Mouse (Mus musculus) thymus, postnatal 0 days (tissue): ENCODE measurements around the gene Ntrk3. TPM values are rescaled to one million over a fixed set of nuclear protein-coding genes. Genes with fewer than 3 reads are reported as not detected.
A peak's percentile ranks its signal among the peaks of the same experiment; 100 is the strongest.

Experiments used
- DNase-seq: peaks from one replicate; pipeline ENCODE4 v3.0.0-alpha.2; 2015; ENCODE audit warnings: low spot score
- polyA plus RNA-seq: library from polyadenylated mRNA; unstranded; fragments of >200 nt; fragmentation: Nextera tagmentation; extraction: Ambion mirVana; gene quantifications from 2 replicates; pipeline ENCODE4 v1.2.1, GENCODE M21; 2015

Ntrk3 gene
- polyA plus RNA-seq, 1 experiment from 2014 or later, result 75.0 TPM

- DNase-seq, result peak; percentile 84
Measured at GRCm38 (mm10) chr7:78720989-78721816, 16.6 kb downstream of the Ntrk3 start.

GRCm38 (mm10) chr7:78719795-78720460 is 17.9 kb downstream of the Ntrk3 start:
- DNase-seq, result peak; percentile 87

- peak; percentile 90 for DNase-seq
Measured at GRCm38 (mm10) chr7:78719117-78719516, 18.7 kb downstream of the Ntrk3 start.

- peak; percentile 70 for DNase-seq
Measured at GRCm38 (mm10) chr7:78718191-78718609, 19.6 kb downstream of the Ntrk3 start.

GRCm38 (mm10) chr7:78707708-78708107 is 30.1 kb downstream of the Ntrk3 start:
- no peak for DNase-seq

- no peak for DNase-seq
Measured at GRCm38 (mm10) chr7:78707122-78707521, 30.7 kb downstream of the Ntrk3 start.

GRCm38 (mm10) chr7:78702676-78703075 is 35.1 kb downstream of the Ntrk3 start:
- no peak for DNase-seq

GRCm38 (mm10) chr7:78695200-78695599 is 42.6 kb downstream of the Ntrk3 start:
- DNase-seq, result no peak

GRCm38 (mm10) chr7:78693148-78693547 is 44.7 kb downstream of the Ntrk3 start:
- DNase-seq, result peak; percentile 44

- no peak for DNase-seq
Measured at GRCm38 (mm10) chr7:78690956-78691355, 46.9 kb downstream of the Ntrk3 start.

GRCm38 (mm10) chr7:78684943-78685342 is 52.9 kb downstream of the Ntrk3 start:
- peak; percentile 51 for DNase-seq

GRCm38 (mm10) chr7:78680871-78681270 is 56.9 kb downstream of the Ntrk3 start:
- DNase-seq, result no peak

GRCm38 (mm10) chr7:78669407-78669806 is 68.4 kb downstream of the Ntrk3 start:
- DNase-seq, result no peak

GRCm38 (mm10) chr7:78668916-78669315 is 68.9 kb downstream of the Ntrk3 start:
- DNase-seq, result peak; percentile 18

GRCm38 (mm10) chr7:78668003-78668635 is 69.7 kb downstream of the Ntrk3 start:
- DNase-seq, result no peak

- DNase-seq, result no peak
Measured at GRCm38 (mm10) chr7:78660832-78661231, 77.0 kb downstream of the Ntrk3 start.

GRCm38 (mm10) chr7:78659846-78660245 is 78.0 kb downstream of the Ntrk3 start:
- DNase-seq, result no peak

- no peak for DNase-seq
Measured at GRCm38 (mm10) chr7:78658026-78658425, 79.8 kb downstream of the Ntrk3 start.

- no peak for DNase-seq
Measured at GRCm38 (mm10) chr7:78656181-78656580, 81.6 kb downstream of the Ntrk3 start.

- DNase-seq, result peak; percentile 59
Measured at GRCm38 (mm10) chr7:78653686-78654085, 84.1 kb downstream of the Ntrk3 start.

GRCm38 (mm10) chr7:78652296-78652695 is 85.5 kb downstream of the Ntrk3 start:
- peak; percentile 28 for DNase-seq

- no peak for DNase-seq
Measured at GRCm38 (mm10) chr7:78651540-78651939, 86.3 kb downstream of the Ntrk3 start.
